12 mouse cellular contexts compared by ENCODE assay signal in genomic region chr16:19848395-19848794, GRCm38 (mm10).
DNase-seq lines count a peak whose midpoint lies in the region; ATAC-seq and TF ChIP-seq lines count a peak whose summit lies in the region.
"Had no signal": no experiment of that assay in that cellular context is flagged by ENCODE, and none has a peak within 500 bp of the region (broad histone marks: within the 10 kb centered on the region; RNA-seq: fewer than 3 reads in every experiment).

No protein-coding gene starts in this region.

- H3K9ac ChIP-seq in forebrain, postnatal 0 days, result no peak overlapping the region
- no peak overlapping the region for H3K9ac ChIP-seq in lung, postnatal 0 days (replicated peaks; ENCODE audit: low read depth)
- H3K9ac ChIP-seq: hindbrain, embryonic 12.5 days had no signal

- WGBS in forebrain, postnatal 0 days, result 36% methylated on average over 1 of the region's 1 CpGs
- WGBS in forebrain, embryonic 10.5 days, result 47% methylated on average over 1 of the region's 1 CpGs
- 16% methylated on average over 1 of the region's 1 CpGs for WGBS in lung, postnatal 0 days

- no peak overlapping the region for H3K4me2 ChIP-seq in forebrain, postnatal 0 days (ENCODE audit: low read depth)
- no peak overlapping the region for H3K4me2 ChIP-seq in lung, postnatal 0 days (replicated peaks; ENCODE audit: low read depth, low read length)
- H3K4me2 ChIP-seq: hindbrain, embryonic 12.5 days had no signal

- no peak overlapping the region for H3K4me3 ChIP-seq in forebrain, postnatal 0 days (ENCODE audit: low read depth, low read length)
- no peak overlapping the region for H3K4me3 ChIP-seq in forebrain, embryonic 10.5 days
- H3K4me3 ChIP-seq in lung, postnatal 0 days (ENCODE audit: low read depth, low read length), result no peak overlapping the region
- H3K4me3 ChIP-seq: hindbrain, embryonic 12.5 days had no signal

- H3K4me1 ChIP-seq in forebrain, postnatal 0 days (ENCODE audit: insufficient read depth), result no peaks in the 10 kb centered on the region
- H3K4me1 ChIP-seq in forebrain, embryonic 10.5 days, result no peaks in the 10 kb centered on the region
- no peaks in the 10 kb centered on the region for H3K4me1 ChIP-seq in lung, postnatal 0 days (ENCODE audit: insufficient read depth, low read depth, low read length)
- H3K4me1 ChIP-seq: hindbrain, embryonic 12.5 days had no signal

- TF ChIP-seq EP300 in lung, postnatal 0 days (IDR thresholded peaks at IDR 0.05), result no peak

- no peaks in the 10 kb centered on the region for H3K9me3 ChIP-seq in forebrain, postnatal 0 days (ENCODE audit: low read length)
- peaks cover 4% of the 10 kb centered on the region for H3K9me3 ChIP-seq in forebrain, embryonic 10.5 days
- 0 out of 2 replicates have a peak, but pooled peaks cover 3% of the 10 kb centered on the region for H3K9me3 ChIP-seq in lung, postnatal 0 days (ENCODE audit: low read length)
- H3K9me3 ChIP-seq: hindbrain, embryonic 12.5 days had no signal

- H3K27ac ChIP-seq in forebrain, postnatal 0 days (ENCODE audit: low read depth, low read length), result no peak overlapping the region
- H3K27ac ChIP-seq in forebrain, embryonic 10.5 days, result no peak overlapping the region
- no peak overlapping the region for H3K27ac ChIP-seq in lung, postnatal 0 days (ENCODE audit: low read length)
- H3K27ac ChIP-seq: hindbrain, embryonic 12.5 days had no signal

- no peak for TF ChIP-seq POLR2A in brain, embryonic 14.5 days (IDR thresholded peaks at IDR 0.05; ENCODE audit: borderline replicate concordance, extremely low read depth, insufficient read depth, insufficient read length, poor library complexity, severe bottlenecking)

- ATAC-seq in forebrain, postnatal 0 days, result no peak; the same call in 1 of the 2 replicates
- ATAC-seq in lung, postnatal 0 days, result no peak

- no peaks in the 10 kb centered on the region for H3K36me3 ChIP-seq in forebrain, postnatal 0 days (ENCODE audit: insufficient read depth)
- no peaks in the 10 kb centered on the region for H3K36me3 ChIP-seq in forebrain, embryonic 10.5 days (replicated peaks)
- H3K36me3 ChIP-seq in lung, postnatal 0 days (ENCODE audit: insufficient read depth, low read length), result no peaks in the 10 kb centered on the region
- H3K36me3 ChIP-seq: hindbrain, embryonic 12.5 days had no signal

- peak; percentile 69 for TF ChIP-seq CTCF in forebrain, postnatal 0 days (IDR thresholded peaks at IDR 0.05; ENCODE audit: low read depth)
- TF ChIP-seq CTCF in lung, postnatal 0 days (IDR thresholded peaks at IDR 0.05), result peak; percentile 69
- TF ChIP-seq CTCF in brain, embryonic 14.5 days (IDR thresholded peaks at IDR 0.05; ENCODE audit: borderline replicate concordance, extremely low read depth, insufficient read depth, insufficient read length), result 0 out of 2 replicates have a peak, but pooled peaks have one; percentile 10

- H3K27me3 ChIP-seq in forebrain, postnatal 0 days (ENCODE audit: insufficient read depth, low read length), result no peaks in the 10 kb centered on the region
- no peaks in the 10 kb centered on the region for H3K27me3 ChIP-seq in forebrain, embryonic 10.5 days (ENCODE audit: poor library complexity, severe bottlenecking)
- H3K27me3 ChIP-seq in lung, postnatal 0 days (replicated peaks; ENCODE audit: insufficient read depth, low read length), result no peaks in the 10 kb centered on the region
- H3K27me3 ChIP-seq: hindbrain, embryonic 12.5 days; megakaryocyte, embryonic 14.5 days had no signal

- peak; percentile 24 for DNase-seq in forebrain, postnatal 0 days
- no peak for DNase-seq in forebrain, embryonic 10.5 days (ENCODE audit: extremely low spot score, low spot score)
- DNase-seq in lung, postnatal 0 days (ENCODE audit: low spot score), result peak; percentile 68
- DNase-seq in lung, adult 18-20 months, result no peak
- peak; percentile 52 for DNase-seq in brain, embryonic 14.5 days (ENCODE audit: low read depth)
- DNase-seq in retina, embryonic 14.5 days (ENCODE audit: low spot score), result peak; percentile 59
- no peak for DNase-seq in adrenal gland, adult 8-10 months
- DNase-seq in thymus, postnatal 36 days, result no peak
- DNase-seq: cerebellum, adult 11 months; spleen, adult 18-20 months had no signal

Comparison
In these comparisons a context has a peak if more than half of its experiments do, and no peak if none do; other contexts are left out.
1. DNase-seq: peak in forebrain, postnatal 0 days (single experiment), lung, postnatal 0 days (single experiment), brain, embryonic 14.5 days (single experiment) and retina, embryonic 14.5 days (single experiment); none in forebrain, embryonic 10.5 days (single experiment), lung, adult 18-20 months (0 of 2), adrenal gland, adult 8-10 months (single experiment) and thymus, postnatal 36 days (0 of 2).
2. CTCF ChIP-seq: peak in every context shown above with its lines; median percentile 69 in forebrain, postnatal 0 days; 69 in lung, postnatal 0 days; 10 in brain, embryonic 14.5 days.